Mouse (Mus musculus) heart, adult 2 months (tissue): ENCODE results near the gene Scarf2.

Experiments used
- CTCF ChIP-seq: fragments of 200-600 bp; IDR thresholded peaks from 2 replicates; pipeline ENCODE4 v1.8.1; 2022; ENCODE audit warnings: antibody characterized with exemption, mild to moderate bottlenecking, moderate library complexity
- POLR2A ChIP-seq: fragments of 200-500 bp; IDR thresholded peaks from 2 replicates; pipeline ENCODE4 v1.6.1; 2011; ENCODE audit warnings: mild to moderate bottlenecking, low read depth, low read length, control low read depth; ENCODE audit not compliant: insufficient read depth

- TF ChIP-seq CTCF (no peak), POLR2A (no peak)
These were observed 43.4 kb upstream of the Scarf2 start for GRCm38 (mm10) chr16:17753686-17754085.
